Mouse (Mus musculus) naive thymus-derived CD4-positive, alpha-beta T cell, adult 2 months (primary cell): ENCODE measurements around the gene Slc25a43.
A peak's percentile ranks its signal among the peaks of the same experiment; 100 is the strongest.

Experiments used
- DNase-seq: peaks from one replicate; pipeline ENCODE4 v3.0.0-alpha.2; 2011; ENCODE audit warnings: low read depth

The Slc25a43 gene

DNA sequence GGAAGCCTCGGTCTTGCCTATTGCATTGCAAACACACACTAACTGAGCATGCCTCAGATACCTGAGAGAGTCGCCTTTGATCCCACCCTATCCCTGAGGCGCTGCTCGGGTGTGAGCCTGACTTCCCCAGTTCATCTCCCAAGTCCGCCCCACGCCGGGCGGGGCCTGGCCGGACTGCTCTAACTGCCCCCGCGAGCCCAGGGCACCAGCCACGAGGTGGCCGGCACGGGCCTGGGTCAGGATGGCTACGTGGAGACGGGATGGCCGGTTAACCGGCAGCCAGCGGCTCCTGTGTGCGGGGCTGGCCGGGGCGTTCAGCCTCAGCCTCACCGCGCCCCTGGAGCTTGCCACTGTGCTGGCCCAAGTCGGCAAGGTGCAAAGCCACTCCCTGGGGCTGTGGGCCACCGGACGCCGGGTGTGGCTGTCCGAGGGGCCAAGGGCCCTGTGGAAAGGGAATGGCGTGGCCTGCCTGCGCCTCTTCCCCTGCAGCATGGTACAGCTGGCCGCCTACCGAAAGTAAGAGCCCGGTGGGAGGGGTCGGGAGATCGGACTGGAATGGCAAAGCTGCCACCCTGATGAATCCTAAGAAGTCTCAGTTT is at the start of gene Slc25a43:
TSS of gene Slc25a43 (plus strand) at position 157 of the 599 bp plus-strand sequence.
- DNase-seq, result peak; percentile 16

GRCm38 (mm10) chrX:36740124-36740951 is 3.1 kb upstream of the Slc25a43 start:
- peak; percentile 48 for DNase-seq

- no peak for DNase-seq
These were observed 2.2 kb upstream of the Slc25a43 start for GRCm38 (mm10) chrX:36741278-36741677.

GRCm38 (mm10) chrX:36742744-36743143 is 715 bp upstream of the Slc25a43 start:
- no peak for DNase-seq

- peak; percentile 55 for DNase-seq
These were observed 1.3 kb downstream of the Slc25a43 start for GRCm38 (mm10) chrX:36744735-36745134.

DNA sequence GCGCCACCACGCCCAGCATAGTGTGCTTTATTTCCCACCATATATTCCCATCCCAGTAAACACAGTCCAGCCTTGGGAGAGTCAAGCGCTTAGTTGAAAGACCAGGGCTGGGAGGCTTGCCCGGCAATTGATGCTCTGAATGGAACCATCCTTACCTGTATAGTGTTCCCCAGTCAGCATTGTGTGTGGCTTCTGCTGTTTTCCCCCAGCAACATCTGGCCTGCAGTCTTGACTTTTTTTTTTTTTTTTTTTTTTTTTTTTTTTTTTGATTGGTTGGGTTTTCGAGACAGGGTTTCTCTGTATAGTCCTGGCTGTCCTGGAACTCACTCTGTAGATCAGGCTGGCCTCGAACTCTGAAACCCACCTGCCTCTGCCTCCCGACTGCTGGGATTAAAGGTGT is 1.9 kb downstream of the Slc25a43 start:
- DNase-seq, result no peak

- DNase-seq, result no peak
These were observed 3.3 kb downstream of the Slc25a43 start for GRCm38 (mm10) chrX:36746789-36747188.

GRCm38 (mm10) chrX:36748573-36748972 is 5.1 kb downstream of the Slc25a43 start:
- DNase-seq, result no peak

- no peak for DNase-seq
These were observed 5.9 kb downstream of the Slc25a43 start for GRCm38 (mm10) chrX:36749281-36749785.

DNA sequence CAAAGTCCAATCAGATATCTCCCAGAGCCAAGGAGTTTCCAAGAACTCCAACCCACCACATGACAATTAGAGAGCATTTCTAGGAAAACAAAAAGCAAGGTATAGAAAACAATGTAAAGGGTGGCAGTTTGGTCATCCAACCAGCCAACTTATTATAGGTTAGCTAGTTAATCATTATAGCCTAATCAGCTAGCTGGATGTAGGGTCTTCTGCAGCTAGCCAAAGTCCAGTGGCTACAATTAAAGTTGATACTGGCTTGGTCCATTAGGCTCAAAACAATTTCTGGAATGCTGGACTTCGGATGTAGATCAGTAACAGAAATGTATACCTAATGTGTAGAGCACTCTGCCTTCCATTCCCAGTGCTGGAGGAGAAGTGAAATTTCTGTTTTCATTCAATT is 7.1 kb downstream of the Slc25a43 start:
- DNase-seq, result no peak

GRCm38 (mm10) chrX:36752586-36752985 is 9.1 kb downstream of the Slc25a43 start:
- DNase-seq, result no peak

GRCm38 (mm10) chrX:36757796-36758472 is 14.5 kb downstream of the Slc25a43 start:
- DNase-seq, result peak; percentile 66

- peak; percentile 20 for DNase-seq
These were observed 15.1 kb downstream of the Slc25a43 start for GRCm38 (mm10) chrX:36758566-36758965.

- DNase-seq, result peak; percentile 82
These were observed 17.6 kb downstream of the Slc25a43 start for GRCm38 (mm10) chrX:36760946-36761635.

- no peak for DNase-seq
These were observed 18.8 kb downstream of the Slc25a43 start for GRCm38 (mm10) chrX:36762289-36762688.

- DNase-seq, result no peak
These were observed 19.4 kb downstream of the Slc25a43 start for GRCm38 (mm10) chrX:36762894-36763293.

DNA sequence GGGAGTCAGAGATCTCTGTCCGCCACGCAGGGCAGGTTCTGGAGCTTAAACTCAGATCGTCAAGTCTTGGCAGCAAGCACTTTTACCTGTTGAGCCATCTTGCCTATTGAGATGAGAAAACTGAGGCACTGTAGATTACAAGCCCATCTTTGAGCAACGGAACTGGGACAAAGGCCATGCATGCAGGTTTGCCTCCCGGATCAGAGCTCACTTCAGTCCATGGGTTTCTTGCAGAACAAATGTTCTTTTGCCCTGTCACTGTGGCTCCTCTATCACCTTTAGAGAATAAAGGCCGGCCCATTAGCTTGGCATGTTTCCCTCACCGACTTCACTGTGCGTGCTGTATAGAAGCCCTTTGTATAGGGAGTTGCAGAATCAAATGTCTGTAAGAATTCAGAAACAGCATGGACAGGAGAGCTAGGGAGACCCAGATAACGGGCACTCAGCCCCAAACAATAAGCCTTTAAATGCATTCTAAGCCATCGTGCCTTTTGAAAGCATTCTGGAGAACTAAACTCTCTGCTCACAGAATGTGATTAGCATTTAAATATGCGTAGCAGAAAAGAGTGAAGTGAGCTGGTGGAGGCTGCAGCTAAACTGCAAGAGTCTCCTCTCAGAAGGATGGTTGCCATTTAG is 20.0 kb downstream of the Slc25a43 start:
- DNase-seq, result no peak

- DNase-seq, result no peak
These were observed 20.5 kb downstream of the Slc25a43 start for GRCm38 (mm10) chrX:36763934-36764317.

DNA sequence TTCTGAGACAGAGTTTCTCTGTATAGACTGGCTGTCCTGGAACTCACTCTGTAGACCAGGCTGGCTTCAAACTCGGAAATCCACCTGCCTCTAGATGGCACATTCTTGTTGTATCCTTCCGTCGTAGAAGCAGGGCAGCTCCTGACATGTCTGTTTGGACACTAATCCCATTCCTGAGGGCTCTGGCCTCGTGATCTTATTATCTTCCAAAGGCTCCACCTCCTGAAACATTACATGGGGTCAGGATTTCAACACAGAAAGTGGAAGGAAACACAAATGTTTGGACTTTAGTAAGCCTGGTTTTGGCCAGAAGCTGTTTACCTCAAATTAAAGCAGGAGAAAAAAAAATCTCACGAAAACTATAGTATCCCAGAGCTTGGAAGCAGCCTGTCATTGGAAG is 23.9 kb downstream of the Slc25a43 start:
- DNase-seq, result no peak

DNA sequence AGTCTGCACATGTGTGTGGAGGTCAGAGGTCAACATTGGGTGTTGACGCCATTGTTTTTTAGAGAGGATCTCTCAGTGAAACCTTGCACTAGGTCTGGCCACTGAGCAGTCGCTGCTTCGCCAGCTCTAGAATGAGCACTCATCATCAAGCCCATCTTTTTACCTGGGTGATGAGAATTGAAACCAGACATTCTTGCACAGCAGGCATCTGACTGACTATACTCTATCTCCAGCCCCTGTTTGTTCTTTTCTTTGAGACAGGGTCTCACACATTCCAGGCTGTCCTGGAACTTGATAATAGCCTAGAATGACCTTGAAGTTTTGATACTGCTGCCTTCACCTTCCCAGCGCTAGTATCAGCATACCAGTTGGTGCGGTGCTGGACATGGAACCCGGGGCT is 29.1 kb downstream of the Slc25a43 start:
- DNase-seq, result no peak

GRCm38 (mm10) chrX:36775520-36775919 is 32.1 kb downstream of the Slc25a43 start:
- DNase-seq, result no peak

DNA sequence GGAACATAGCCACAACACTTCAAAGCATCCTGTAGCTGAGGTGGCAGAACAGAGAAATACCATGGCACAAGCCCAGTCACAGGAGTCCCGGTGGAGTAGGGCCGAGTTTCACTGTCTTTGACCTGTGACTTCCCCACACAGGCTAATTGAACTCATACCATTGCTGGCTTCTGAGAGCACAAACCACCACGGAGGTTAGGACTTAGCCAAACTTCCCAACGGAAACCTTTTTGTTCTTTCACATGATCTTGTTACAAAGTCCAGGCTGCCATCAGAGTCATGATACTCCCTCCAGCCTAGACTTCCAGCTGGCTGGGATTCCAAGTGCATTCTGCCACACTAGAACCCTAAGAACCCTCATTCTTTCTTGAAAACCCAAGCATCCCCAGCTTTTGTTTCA is 34.2 kb downstream of the Slc25a43 start:
- DNase-seq, result no peak
